Mouse (Mus musculus) megakaryocyte, embryonic 14.5 days (primary cell): ENCODE results near the gene Nhsl2. TPM values are rescaled to one million over a fixed set of nuclear protein-coding genes. Genes with fewer than 3 reads are reported as not detected.
"Not testable (repeated sequence)": the region's sequence is repeated elsewhere in the genome, so short reads cannot be mapped to it uniquely, and the experiment has no call there.

Source experiments
- H3K27me3 ChIP-seq: replicated peaks from 2 replicates; pipeline ENCODE3; 2012; ENCODE audit warnings: inconsistent platforms
- H3K36me3 ChIP-seq: replicated peaks from 2 replicates; pipeline ENCODE3; 2012; ENCODE audit warnings: low read length, inconsistent platforms, mixed read lengths
- H3K4me1 ChIP-seq: 2 replicates; pipeline ENCODE4 v1.6.1; 2012; ENCODE audit warnings: inconsistent platforms
- H3K4me3 ChIP-seq: replicated peaks from 2 replicates; pipeline ENCODE3; 2012; ENCODE audit warnings: moderate library complexity, mild to moderate bottlenecking, inconsistent platforms
- H3K9me3 ChIP-seq: 2 replicates; pipeline ENCODE4 v1.6.1; 2012; ENCODE audit warnings: inconsistent platforms
- FLI1 ChIP-seq: IDR thresholded peaks from 2 replicates; pipeline ENCODE4 v1.6.1; 2012; ENCODE audit warnings: low read length, inconsistent platforms, mixed read lengths
- GATA1 ChIP-seq: IDR thresholded peaks from 3 replicates; pipeline ENCODE4 v1.6.1; 2012; ENCODE audit warnings: mixed read lengths, low read length, inconsistent platforms, borderline replicate concordance
- polyA plus RNA-seq: library from polyadenylated mRNA; stranded (reverse); fragments of >175 nt; gene quantifications from 2 replicates; pipeline ENCODE4 v1.2.3, GENCODE M21; 2012; ENCODE audit warnings: low replicate concordance; ENCODE audit not compliant: insufficient read depth

Gene Nhsl2
- polyA plus RNA-seq, 1 experiment: 0.01 TPM

GRCm38 (mm10) chrX:102075158-102075557, 226.0 kb downstream of the Nhsl2 start:
- Histone ChIP-seq H3K4me3 (no peak overlapping the region), H3K4me1 (peaks cover 25% of the 10 kb centered on the region), H3K9me3 (peaks cover 7% of the 10 kb centered on the region; the same call in 1 of the 2 replicates), H3K36me3 (no peaks in the 10 kb centered on the region), H3K27me3 (peaks cover 85% of the 10 kb centered on the region)
- TF ChIP-seq GATA1: no peak
- TF ChIP-seq FLI1: no peak

GRCm38 (mm10) chrX:102076886-102077765, 227.9 kb downstream of the Nhsl2 start:
- H3K9me3 ChIP-seq: no peaks in the 10 kb centered on the region
- H3K4me3 ChIP-seq: no peak overlapping the region
- peaks cover 77% of the 10 kb centered on the region for H3K27me3 ChIP-seq
- H3K36me3 ChIP-seq: no peaks in the 10 kb centered on the region
- no peak for TF ChIP-seq GATA1
- no peak for TF ChIP-seq FLI1
- H3K4me1 ChIP-seq: peaks cover 11% of the 10 kb centered on the region

DNA sequence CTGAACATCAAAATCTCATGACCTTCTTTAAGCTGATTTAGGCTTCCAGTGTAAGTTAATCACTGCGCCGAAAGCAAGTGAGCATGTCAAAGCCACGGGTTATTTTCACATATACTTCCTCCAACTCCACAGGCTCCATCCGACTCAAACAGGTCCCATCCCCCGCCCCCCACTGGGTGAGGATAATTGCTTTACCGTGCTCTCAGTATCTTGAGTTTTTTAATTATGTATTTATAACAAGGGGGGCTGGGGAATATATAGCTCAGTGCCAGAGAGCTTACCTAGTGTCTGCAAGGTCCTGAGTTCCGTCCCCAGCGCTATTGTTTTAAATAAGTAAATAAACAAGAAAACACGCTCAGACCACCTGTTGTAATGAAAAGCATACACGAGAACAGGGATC, 231.9 kb downstream of the Nhsl2 start:
- Histone ChIP-seq H3K36me3 (no peaks in the 10 kb centered on the region), H3K27me3 (peaks cover 68% of the 10 kb centered on the region), H3K9me3 (no peaks in the 10 kb centered on the region), H3K4me3 (no peak overlapping the region), H3K4me1 (no peaks in the 10 kb centered on the region)
- TF ChIP-seq GATA1 (no peak), FLI1 (no peak)

- Histone ChIP-seq H3K4me1 (no peaks in the 10 kb centered on the region), H3K27me3 (peaks cover 73% of the 10 kb centered on the region), H3K4me3 (no peak overlapping the region), H3K9me3 (no peaks in the 10 kb centered on the region), H3K36me3 (no peaks in the 10 kb centered on the region)
- no peak for TF ChIP-seq FLI1
- no peak for TF ChIP-seq GATA1
These were observed 232.5 kb downstream of the Nhsl2 start for GRCm38 (mm10) chrX:102081573-102082279.

DNA sequence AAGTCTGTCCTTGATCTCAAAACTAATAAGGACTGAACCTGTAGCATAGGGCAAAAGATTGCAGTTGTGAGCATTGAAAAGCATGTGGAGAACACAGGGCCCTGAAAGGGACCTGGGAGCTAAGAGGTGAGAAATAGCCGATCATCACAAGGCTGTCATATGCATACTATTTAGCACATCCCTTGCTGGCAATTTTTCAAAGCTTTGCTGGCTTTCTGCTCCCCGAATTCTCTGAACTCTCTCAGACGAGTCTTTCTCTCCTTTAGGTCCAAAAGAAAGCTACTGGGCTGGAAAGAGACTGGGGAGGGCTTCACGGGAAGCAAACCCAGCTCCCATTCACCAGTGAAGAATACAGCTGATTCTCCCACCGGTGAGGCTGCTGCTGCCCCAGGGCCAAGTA, 233.2 kb downstream of the Nhsl2 start:
- no peak for TF ChIP-seq GATA1
- TF ChIP-seq FLI1: no peak
- H3K4me3 ChIP-seq: no peak overlapping the region
- no peaks in the 10 kb centered on the region for H3K36me3 ChIP-seq
- peaks cover 72% of the 10 kb centered on the region for H3K27me3 ChIP-seq
- H3K9me3 ChIP-seq: no peaks in the 10 kb centered on the region
- no peaks in the 10 kb centered on the region for H3K4me1 ChIP-seq

DNA sequence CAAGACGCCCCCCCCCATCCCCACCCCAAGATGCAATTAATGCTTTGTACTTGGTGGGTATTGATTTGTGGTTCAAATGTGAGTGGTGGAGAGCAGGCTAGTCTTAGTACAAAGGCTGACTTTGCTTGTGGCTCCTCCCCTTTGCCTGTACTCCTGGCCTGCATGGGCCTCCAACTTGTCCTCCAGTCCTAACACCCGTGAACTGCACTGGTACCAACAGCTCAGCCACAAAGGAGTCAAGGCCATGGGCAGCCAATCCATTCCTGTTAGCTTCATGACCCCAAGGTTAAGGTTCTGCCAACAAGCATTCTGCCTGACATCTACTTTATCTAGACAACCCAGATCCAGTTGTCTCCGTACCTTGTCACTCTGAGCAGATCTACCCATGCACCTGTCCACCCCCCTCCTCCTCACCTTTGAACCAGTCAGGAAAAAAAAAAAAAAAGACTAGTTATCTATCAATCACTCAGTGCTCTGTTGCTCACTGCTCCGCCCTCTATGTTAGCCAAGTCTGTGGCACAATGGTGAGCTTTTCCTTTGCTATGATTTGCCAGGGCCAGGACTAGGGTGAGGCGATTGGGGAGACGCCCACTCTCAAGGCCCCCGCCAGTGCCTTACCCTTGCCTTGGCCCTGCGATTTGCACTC, 236.7 kb downstream of the Nhsl2 start:
- Histone ChIP-seq H3K27me3 (peaks cover 43% of the 10 kb centered on the region), H3K36me3 (no peaks in the 10 kb centered on the region), H3K9me3 (no peaks in the 10 kb centered on the region), H3K4me3 (no peak overlapping the region), H3K4me1 (peaks cover 4% of the 10 kb centered on the region; the same call in 1 of the 2 replicates)
- TF ChIP-seq FLI1 (no peak), GATA1 (no peak)

GRCm38 (mm10) chrX:102090605-102091004, 241.4 kb downstream of the Nhsl2 start:
- Histone ChIP-seq H3K4me1 (peaks cover 22% of the 10 kb centered on the region), H3K9me3 (no peaks in the 10 kb centered on the region), H3K27me3 (peaks cover 26% of the 10 kb centered on the region), H3K4me3 (no peak overlapping the region), H3K36me3 (no peaks in the 10 kb centered on the region)
- TF ChIP-seq GATA1: no peak
- TF ChIP-seq FLI1: no peak

DNA sequence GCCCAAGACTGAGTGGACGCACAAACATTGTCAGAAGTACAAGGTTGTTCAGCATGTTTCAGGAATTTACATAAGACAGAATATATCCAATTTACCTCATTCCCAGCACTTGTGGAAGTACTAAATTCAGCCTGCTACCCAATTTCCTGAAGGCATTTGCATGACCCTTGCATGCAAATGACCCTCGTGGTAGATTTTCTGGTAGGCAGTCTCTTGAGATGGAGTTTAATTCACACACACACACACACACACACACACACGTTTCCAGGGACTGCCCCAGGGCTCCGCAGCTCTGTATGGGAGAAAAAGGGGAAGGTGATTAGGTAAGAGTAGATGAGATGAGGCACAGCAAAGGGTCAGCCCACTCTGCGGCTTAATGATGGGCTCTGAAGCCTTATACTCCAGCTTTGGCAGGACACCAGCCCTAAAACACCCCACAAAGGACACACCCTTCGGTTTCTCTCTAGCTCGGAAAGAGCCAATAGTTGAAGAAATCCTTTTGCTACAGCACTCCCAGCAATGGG, 245.3 kb downstream of the Nhsl2 start:
- Histone ChIP-seq H3K4me3 (no peak overlapping the region), H3K9me3 (no peaks in the 10 kb centered on the region), H3K27me3 (peaks cover 24% of the 10 kb centered on the region), H3K4me1 (peaks cover 26% of the 10 kb centered on the region), H3K36me3 (no peaks in the 10 kb centered on the region)
- TF ChIP-seq FLI1: no peak
- TF ChIP-seq GATA1: no peak

DNA sequence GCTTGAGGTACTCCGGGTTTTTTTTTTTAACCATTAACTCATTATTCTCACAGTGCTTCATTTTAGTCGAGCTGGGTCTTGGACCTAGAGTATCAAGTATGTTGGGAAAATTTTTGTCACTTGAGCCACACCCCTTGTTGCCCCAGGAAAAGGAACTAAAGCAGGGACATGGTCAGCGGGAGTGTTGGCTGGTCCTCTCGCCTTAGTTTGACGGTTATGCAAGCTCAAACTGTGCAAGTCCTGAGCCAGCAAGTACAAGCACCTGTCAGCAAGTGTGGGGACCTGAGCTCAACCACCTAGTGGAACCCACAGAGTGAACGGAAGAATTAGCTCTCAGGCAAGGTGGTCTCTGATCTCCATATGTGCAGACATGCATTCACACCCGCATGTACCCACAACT, 252.7 kb downstream of the Nhsl2 start:
- H3K36me3 ChIP-seq: no peaks in the 10 kb centered on the region
- TF ChIP-seq GATA1 (no peak), FLI1 (no peak)
- no peak overlapping the region for H3K4me3 ChIP-seq
- H3K9me3 ChIP-seq: no peaks in the 10 kb centered on the region
- peaks cover 21% of the 10 kb centered on the region for H3K27me3 ChIP-seq
- peaks cover 9% of the 10 kb centered on the region for H3K4me1 ChIP-seq

GRCm38 (mm10) chrX:102103830-102104229, 254.6 kb downstream of the Nhsl2 start:
- H3K4me1 ChIP-seq, H3K36me3 ChIP-seq, H3K4me3 ChIP-seq, H3K9me3 ChIP-seq: not testable (repeated sequence)
- peaks cover 18% of the 10 kb centered on the region for H3K27me3 ChIP-seq

GRCm38 (mm10) chrX:102109349-102109748, 260.2 kb downstream of the Nhsl2 start:
- not testable (repeated sequence) for H3K9me3 ChIP-seq, H3K4me3 ChIP-seq, H3K36me3 ChIP-seq, H3K4me1 ChIP-seq
- peaks cover 16% of the 10 kb centered on the region for H3K27me3 ChIP-seq
